Mouse (Mus musculus) layer of hippocampus, adult 6 months (tissue): ENCODE data around the gene Nuak1. TPM values are rescaled to one million over a fixed set of nuclear protein-coding genes. Genes with fewer than 3 reads are reported as not detected.

Experiments used
- long read RNA-seq, 2 experiments: library from polyadenylated mRNA; unstranded; transcript quantifications; one replicate each; pipeline ENCODE4 v2.0.0; 2019 to 2020
- polyA plus RNA-seq: library from polyadenylated mRNA; unstranded; fragments of <200 nt; fragmentation: Nextera tagmentation; gene quantifications from 2 replicates; pipeline ENCODE4 v1.2.3, GENCODE M21; 2021

The Nuak1 gene
- 2.5 and 3.5 TPM in 2 replicates for polyA plus RNA-seq
- long read RNA-seq, experiment 1, partial matches to known transcripts = 0 of 11 reads
- long read RNA-seq, experiment 1, other reads (novel, unspliced or antisense) = 11 of 11 reads
- long read RNA-seq, experiment 2, partial matches to known transcripts = 0 of 25 reads
- long read RNA-seq, experiment 2, other reads (novel, unspliced or antisense) = 25 of 25 reads

DNA sequence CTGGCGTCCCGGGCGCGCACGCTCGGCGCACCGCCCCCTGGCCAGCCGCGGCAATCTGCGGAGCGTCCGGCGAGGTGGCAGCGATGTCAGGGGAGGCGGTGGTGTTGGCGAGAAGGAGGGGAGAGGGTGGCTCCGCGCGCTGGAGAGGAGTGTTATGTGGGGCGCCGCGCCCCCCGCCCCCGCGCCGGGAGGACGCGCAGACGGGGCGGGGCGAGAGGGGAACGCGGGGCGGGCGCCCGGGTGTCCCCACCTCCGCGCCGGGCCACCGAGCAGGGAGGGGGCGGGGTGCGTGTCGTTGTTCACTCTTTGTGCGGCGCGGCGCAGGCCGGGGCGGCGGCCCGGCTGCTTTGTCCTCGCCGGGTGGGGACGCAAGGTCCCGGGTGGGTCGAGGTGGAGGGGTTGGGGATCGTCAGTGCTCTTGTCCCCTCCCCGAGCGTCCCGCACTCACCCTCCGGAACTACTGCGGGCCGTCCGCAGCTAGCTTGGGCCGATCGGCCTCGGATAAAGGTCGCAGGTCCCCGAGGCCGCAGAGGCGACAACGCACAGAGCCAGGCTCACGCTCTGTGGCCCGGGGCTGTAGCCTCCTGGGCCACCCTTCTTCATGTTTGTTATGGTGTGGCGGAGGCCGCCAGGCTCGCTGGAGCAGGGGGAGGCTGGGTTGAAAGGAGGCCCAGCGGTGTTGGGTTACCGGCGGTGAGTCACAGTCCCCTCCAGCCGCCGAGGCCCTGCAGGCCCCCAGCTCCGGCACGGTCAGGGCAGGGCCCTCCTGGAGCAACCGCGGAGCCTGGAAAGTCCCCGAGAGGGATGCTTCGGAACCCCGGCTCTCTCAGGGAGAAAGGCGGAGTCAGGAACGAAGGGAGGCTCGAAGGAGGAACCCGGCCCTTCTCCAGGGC lies at the start of gene Nuak1:
TSS of gene Nuak1 (minus strand) at position 57 of the 893 bp plus-strand sequence.

Other genes starting within 250 kb of the Nuak1 start
- 3.5 and 5.5 TPM in 2 replicates for gene Ckap4, start 93.5 kb upstream of the Nuak1 start, polyA plus RNA-seq
- 20.8 and 21.5 TPM in 2 replicates for gene Tcp11l2, start 136.0 kb upstream of the Nuak1 start, polyA plus RNA-seq
- 4.6 and 5.4 TPM in 2 replicates for gene Polr3b, start 181.7 kb upstream of the Nuak1 start, polyA plus RNA-seq